In genomic region chr10:80105460-80105859, GRCm38 (mm10) we compare ENCODE assay signal across 8 mouse cellular contexts. TPM values are rescaled to one million over a fixed set of nuclear protein-coding genes. Genes with fewer than 3 reads are reported as not detected.
DNase-seq lines count a peak whose midpoint lies in the region; ATAC-seq and TF ChIP-seq lines count a peak whose summit lies in the region.

Sbno2 (minus strand) TSS chr10:80105571.

- no peak within 1 kb of the TSS for H3K27ac ChIP-seq in limb, embryonic 14.5 days (replicated peaks; ENCODE audit: low read depth, low read length)
- H3K27ac ChIP-seq in olfactory bulb, adult 2 months (ENCODE audit: insufficient read depth, low read depth, low read length) = no peak within 1 kb of the TSS

- TF ChIP-seq CTCF in olfactory bulb, adult 2 months (IDR thresholded peaks at IDR 0.05; ENCODE audit: insufficient read depth, low read depth, low read length) = no peak

- no peak within 1 kb of the TSS for H3K4me3 ChIP-seq in limb, embryonic 14.5 days (replicated peaks; ENCODE audit: low read length)
- H3K4me3 ChIP-seq in olfactory bulb, adult 2 months (ENCODE audit: insufficient read depth, low read depth, low read length) = no peak within 1 kb of the TSS

- WGBS in limb, embryonic 14.5 days = 60% methylated on average over 5 of the region's 5 CpGs
- 75% methylated on average over 5 of the region's 5 CpGs for WGBS in olfactory bulb, adult 2 months

- H3K4me2 ChIP-seq in limb, embryonic 14.5 days (replicated peaks; ENCODE audit: low read depth, low read length, severe bottlenecking) = no peak within 1 kb of the TSS

- no peaks in the 10 kb centered on the region for H3K27me3 ChIP-seq in limb, embryonic 14.5 days (ENCODE audit: control insufficient read depth, insufficient read depth, low read length)

- H3K36me3 ChIP-seq in limb, embryonic 14.5 days (ENCODE audit: control insufficient read depth, insufficient read depth, low read length) = peaks cover 2% of the 10 kb centered on the region; the same call in 1 of the 2 replicates

- H3K4me1 ChIP-seq in limb, embryonic 14.5 days (ENCODE audit: control insufficient read depth, insufficient read depth, low read length) = peaks cover 12% of the 10 kb centered on the region; the same call in 1 of the 2 replicates
- H3K4me1 ChIP-seq in olfactory bulb, adult 2 months (ENCODE audit: control insufficient read depth, insufficient read depth, low read length) = peaks cover 15% of the 10 kb centered on the region

- no peak for ATAC-seq in limb, embryonic 14.5 days (ENCODE audit: low FRiP score, low read depth)

- no peak for TF ChIP-seq POLR2A in limb, embryonic 14.5 days (IDR thresholded peaks at IDR 0.05; ENCODE audit: borderline replicate concordance, extremely low read depth, insufficient read depth, insufficient read length)
- TF ChIP-seq POLR2A in olfactory bulb, adult 2 months (IDR thresholded peaks at IDR 0.05; ENCODE audit: insufficient read depth, low read depth, low read length) = no peak

- DNase-seq in left cerebral cortex, adult 18-20 months (ENCODE audit: low spot score in 2 of 2) = no peak
- no peak for DNase-seq in left cerebral cortex, adult 9 months (ENCODE audit: low spot score in 2 of 2)
- DNase-seq in adrenal gland, postnatal 25 days = no peak
- no peak for DNase-seq in heart, postnatal 14 days
- no peak for DNase-seq in limb, embryonic 14.5 days (ENCODE audit: low spot score)
- DNase-seq in cerebellum, adult 18-20 months = no peak
- no peak for DNase-seq in ovary, postnatal 36 days (ENCODE audit: low spot score)

- H3K9ac ChIP-seq in limb, embryonic 14.5 days (ENCODE audit: low read depth, low read length, severe bottlenecking) = no peak within 1 kb of the TSS; the same call in 1 of the 2 replicates

- intact Hi-C loops in heart, postnatal 14 days (cut with DNase I) = no loop called here

- H3K9me3 ChIP-seq in limb, embryonic 14.5 days (ENCODE audit: control insufficient read depth, low read length) = no peaks in the 10 kb centered on the region

RNA-seq across cellular contexts. Expression of gene Sbno2, which starts in this region (rescaled TPM):
- 10 to 100 TPM; 16.8 to 18.8 TPM for total RNA-seq in left cerebral cortex, adult 18-20 months (2021)
- 66.1 and 73.2 TPM in 2 replicates for total RNA-seq in adrenal gland, postnatal 25 days (2021)
- 10 to 100 TPM; 13.5 to 14.0 TPM for total RNA-seq in heart, postnatal 14 days (2021)
- 24.9 and 29.5 TPM in 2 replicates for polyA plus RNA-seq in limb, embryonic 14.5 days (2012; rRNA removed)
- 15.3 and 16.8 TPM in 2 replicates for polyA plus RNA-seq in limb, embryonic 14.5 days (2014; fragmentation: Nextera tagmentation; extraction: Ambion mirVana)
- polyA plus RNA-seq in olfactory bulb, adult 2 months (2012; ENCODE audit: insufficient read depth, insufficient read length, low replicate concordance, missing spikeins) = not detected in 2 replicates
